Mouse (Mus musculus) heart, embryonic 14.5 days (tissue): Measurements from ENCODE around the gene Idh2. TPM values are rescaled to one million over a fixed set of nuclear protein-coding genes. Genes with fewer than 3 reads are reported as not detected.

Source experiments
- ATAC-seq: fragments of 200-750 bp; cut with Nextera tagmentation; 2 replicates; pipeline ENCODE4 v1.8.0; 2017; ENCODE audit warnings: low read depth, moderate TSS enrichment; ENCODE audit not compliant: insufficient number of reproducible peaks, insufficient read depth, low FRiP score
- H3K27ac ChIP-seq, 2 experiments: fragments of 200-500 bp in 1 of 2; fragments of 300-500 bp in 1 of 2; sonication (generic) in 1 of 2; replicated peaks in 1 of 2; 2 replicates each; pipeline ENCODE4 v1.5.1; 2012 to 2014; ENCODE audit warnings: low read depth in 2 of 2, low read length in 2 of 2, control low read depth in 1 of 2, mild to moderate bottlenecking in 1 of 2, mixed read lengths in 1 of 2; ENCODE audit not compliant: control insufficient read depth in 1 of 2, insufficient read depth in 1 of 2
- H3K27me3 ChIP-seq: fragments of 300-500 bp; sonication (generic); 2 replicates; pipeline ENCODE4 v1.6.1; 2014; ENCODE audit warnings: mild to moderate bottlenecking, low read length, control low read depth; ENCODE audit not compliant: control insufficient read depth, insufficient read depth
- H3K36me3 ChIP-seq: fragments of 300-500 bp; sonication (generic); 2 replicates; pipeline ENCODE4 v1.6.1; 2014; ENCODE audit warnings: mild to moderate bottlenecking, control low read depth, low read length, mixed read lengths; ENCODE audit not compliant: control insufficient read depth, insufficient read depth
- H3K4me1 ChIP-seq, 2 experiments: fragments of 200-500 bp in 1 of 2; fragments of 300-500 bp in 1 of 2; sonication (generic) in 1 of 2; 2 replicates each; pipeline ENCODE4 v1.6.1; 2012 to 2014; ENCODE audit warnings: low read length in 2 of 2, control low read depth in 1 of 2, mixed read lengths in 1 of 2; ENCODE audit not compliant: control insufficient read depth in 2 of 2, insufficient read depth in 2 of 2
- H3K4me2 ChIP-seq: fragments of 300-500 bp; sonication (generic); 2 replicates; pipeline ENCODE4 v1.6.1; 2014; ENCODE audit warnings: mild to moderate bottlenecking, low read length
- H3K4me3 ChIP-seq, 2 experiments: fragments of 200-500 bp in 1 of 2; fragments of 300-500 bp in 1 of 2; sonication (generic) in 1 of 2; 2 replicates each; pipeline ENCODE4 v1.5.1; 2012 to 2014; ENCODE audit warnings: low read length in 2 of 2, mild to moderate bottlenecking in 2 of 2, control low read depth in 1 of 2, low read depth in 1 of 2, moderate library complexity in 1 of 2; ENCODE audit not compliant: control insufficient read depth in 1 of 2, insufficient read depth in 1 of 2
- H3K9ac ChIP-seq: fragments of 300-500 bp; sonication (generic); 2 replicates; pipeline ENCODE4 v1.6.1; 2014; ENCODE audit warnings: mild to moderate bottlenecking, low read length
- H3K9me3 ChIP-seq: fragments of 300-500 bp; sonication (generic); 2 replicates; pipeline ENCODE4 v1.6.1; 2016; ENCODE audit warnings: low read length, control low read depth; ENCODE audit not compliant: control insufficient read depth
- WGBS: fragments of 180-500 bp; shearing (Covaris S2); extraction: QIAGEN DNeasy Blood & Tissue Kit; methylation state at CpG from one replicate; pipeline ENCODE4 v1.1.7; 2014; 5-methylcytosine and 5-hydroxymethylcytosine counted together
- polyA plus RNA-seq: library from polyadenylated mRNA; unstranded; fragments of >200 nt; fragmentation: Nextera tagmentation; extraction: Ambion mirVana; gene quantifications from 2 replicates; pipeline ENCODE4 v1.2.1, GENCODE M21; 2014

The Idh2 gene
- polyA plus RNA-seq, 1 experiment from 2014 or later, result 2,473 TPM

GRCm38 (mm10) chr7:80081586-80082554 is 33.3 kb downstream of the Idh2 start:
- H3K4me2 ChIP-seq, result no peak overlapping the region
- H3K4me1 ChIP-seq, result peaks cover 21 to 27% of the 10 kb centered on the region in 2 experiments
- no peak for ATAC-seq
- no peak overlapping the region for H3K9ac ChIP-seq
- no peaks in the 10 kb centered on the region for H3K9me3 ChIP-seq
- no peaks in the 10 kb centered on the region for H3K27me3 ChIP-seq
- H3K4me3 ChIP-seq, result no peak overlapping the region
- no peak overlapping the region for H3K27ac ChIP-seq
- H3K36me3 ChIP-seq, result peaks cover 40% of the 10 kb centered on the region
- WGBS, result 89% methylated on average over 42 of the region's 42 CpGs

GRCm38 (mm10) chr7:80078792-80079301 is 36.3 kb downstream of the Idh2 start:
- 1% methylated on average over 14 of the region's 14 CpGs for WGBS
- Histone ChIP-seq H3K27me3 (no peaks in the 10 kb centered on the region), H3K36me3 (peaks cover 28% of the 10 kb centered on the region), H3K4me2 (peak overlapping the region; percentile 34), H3K4me1 (peaks cover 46 to 55% of the 10 kb centered on the region in 2 experiments), H3K4me3 (0 out of 4 replicates have a peak overlapping the region, but pooled peaks of 1 of the 2 experiments have one; percentile 1), H3K9ac (peak overlapping the region; percentile 2), H3K9me3 (no peaks in the 10 kb centered on the region), H3K27ac (peak overlapping the region; percentile 63 to 79)
- peak; percentile 59 for ATAC-seq

- Histone ChIP-seq H3K27ac (peak overlapping the region; percentile 18 to 79; a peak in 2 of 4 replicates), H3K4me1 (peaks cover 46 to 60% of the 10 kb centered on the region in 2 experiments), H3K4me2 (no peak overlapping the region), H3K9me3 (no peaks in the 10 kb centered on the region), H3K36me3 (peaks cover 19% of the 10 kb centered on the region), H3K27me3 (no peaks in the 10 kb centered on the region), H3K4me3 (no peak overlapping the region), H3K9ac (no peak overlapping the region)
- WGBS, result 71% methylated on average over 9 of the region's 9 CpGs
- ATAC-seq, result no peak
These were observed 37.4 kb downstream of the Idh2 start for GRCm38 (mm10) chr7:80077801-80078200.

- peaks cover 12% of the 10 kb centered on the region for H3K36me3 ChIP-seq
- peaks cover 46 to 60% of the 10 kb centered on the region in 2 experiments for H3K4me1 ChIP-seq
- no peaks in the 10 kb centered on the region for H3K27me3 ChIP-seq
- H3K27ac ChIP-seq, result peak overlapping the region in 1 of 2 experiments; percentile 49; a peak in 2 of 4 replicates
- 57% methylated on average over 6 of the region's 6 CpGs for WGBS
- H3K4me2 ChIP-seq, result no peak overlapping the region
- peak overlapping the region; percentile 32; the same call in 1 of the 2 replicates for H3K9ac ChIP-seq
- no peak for ATAC-seq
- H3K9me3 ChIP-seq, result no peaks in the 10 kb centered on the region
- H3K4me3 ChIP-seq, result no peak overlapping the region
These were observed 38.1 kb downstream of the Idh2 start for GRCm38 (mm10) chr7:80076961-80077716.

DNA sequence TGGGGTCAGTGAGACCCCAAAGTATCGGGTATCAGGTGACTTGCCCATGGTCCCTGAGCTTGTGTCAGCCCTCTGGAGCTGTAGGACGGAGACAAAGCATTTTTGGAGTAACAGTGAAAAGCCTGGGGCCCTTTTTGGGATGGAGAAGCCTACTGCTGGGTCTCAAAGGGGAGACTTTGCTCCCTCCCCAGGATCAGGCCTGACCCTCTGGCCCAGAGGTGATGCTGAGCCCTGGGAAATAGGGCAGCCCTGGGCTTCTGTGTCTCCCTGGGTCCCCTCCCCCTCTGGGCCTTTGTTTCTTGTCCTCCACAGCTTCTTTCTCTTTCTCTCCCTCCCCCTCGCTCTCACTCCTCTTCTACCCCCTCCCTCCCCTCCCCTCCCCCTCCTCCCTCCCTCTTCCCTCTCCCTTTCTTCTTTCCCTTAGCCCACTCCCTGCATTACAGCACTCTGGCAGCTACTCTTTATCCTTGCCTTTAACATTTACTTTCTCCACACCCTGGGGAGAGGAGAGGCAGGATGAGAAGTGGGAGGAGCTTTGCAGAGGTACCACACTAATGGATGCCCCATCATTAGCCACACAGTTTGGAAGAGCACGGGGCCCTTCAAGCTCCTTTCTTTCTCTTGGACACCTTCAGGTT is 39.1 kb downstream of the Idh2 start:
- H3K4me2 ChIP-seq, result no peak overlapping the region
- no peak overlapping the region for H3K9ac ChIP-seq
- peaks cover 46 to 65% of the 10 kb centered on the region in 2 experiments for H3K4me1 ChIP-seq
- H3K27ac ChIP-seq, result 0 out of 4 replicates have a peak overlapping the region, but pooled peaks of 1 of the 2 experiments have one; percentile 64
- H3K9me3 ChIP-seq, result no peaks in the 10 kb centered on the region
- 55% methylated on average over 4 of the region's 4 CpGs for WGBS
- H3K4me3 ChIP-seq, result no peak overlapping the region
- peaks cover 1% of the 10 kb centered on the region; the same call in 1 of the 2 replicates for H3K36me3 ChIP-seq
- H3K27me3 ChIP-seq, result no peaks in the 10 kb centered on the region
- ATAC-seq, result no peak

DNA sequence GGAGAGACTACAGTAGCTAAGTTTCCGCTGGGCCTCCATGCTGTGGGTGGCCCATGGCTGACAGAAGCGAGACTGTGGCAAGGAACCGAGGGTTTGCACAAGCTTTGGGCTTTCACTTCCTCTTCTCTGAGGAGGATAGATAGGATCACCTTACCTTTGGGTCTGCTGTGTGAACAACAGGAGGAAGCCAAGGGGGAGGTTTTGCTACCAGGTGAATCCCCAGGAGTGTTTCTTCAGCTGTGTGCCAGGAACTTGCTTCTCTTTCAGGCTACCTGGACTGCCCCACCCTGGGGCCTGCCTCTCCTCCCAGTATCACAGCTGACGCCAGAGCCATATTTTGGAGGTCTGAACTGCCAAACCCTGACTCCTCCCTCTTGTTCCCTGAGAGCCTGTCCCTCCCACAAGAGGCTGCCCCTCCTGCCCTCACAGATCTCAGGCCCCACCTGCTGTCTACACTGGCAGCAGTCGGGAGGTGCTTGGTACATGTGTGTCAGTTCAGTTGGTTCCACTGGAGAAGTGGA is 40.2 kb downstream of the Idh2 start:
- Histone ChIP-seq H3K4me2 (peak overlapping the region; percentile 13; the same call in 1 of the 2 replicates), H3K4me3 (no peak overlapping the region), H3K27ac (peak overlapping the region; percentile 18 to 64; a peak in 2 of 4 replicates), H3K9me3 (no peaks in the 10 kb centered on the region), H3K4me1 (peaks cover 54 to 76% of the 10 kb centered on the region in 2 experiments), H3K36me3 (no peaks in the 10 kb centered on the region), H3K27me3 (no peaks in the 10 kb centered on the region), H3K9ac (peak overlapping the region; percentile 55)
- 29% methylated on average over 5 of the region's 5 CpGs for WGBS
- no peak for ATAC-seq
